ENCODE assay signal across 8 mouse cellular contexts in genomic region chr11:76709625-76710452, GRCm38 (mm10). TPM values are rescaled to one million over a fixed set of nuclear protein-coding genes. Genes with fewer than 3 reads are reported as not detected.
DNase-seq lines count a peak whose midpoint lies in the region; ATAC-seq lines count a peak whose summit lies in the region.

No protein-coding gene starts in this region.

- no peak for ATAC-seq in kidney, embryonic 15.5 days (replicated peaks; ENCODE audit: low FRiP score)
- no peak for ATAC-seq in midbrain, embryonic 14.5 days (ENCODE audit: low FRiP score, low TSS enrichment)
- no peak for ATAC-seq in inflammation-experienced regulatory T-cells, adult 6 months
- no peak for ATAC-seq in activated CD4-positive, CD25-positive, alpha-beta regulatory T cell, adult 4 months

- no peaks in the 10 kb centered on the region for H3K9me3 ChIP-seq in kidney, embryonic 15.5 days (replicated peaks)
- H3K9me3 ChIP-seq in midbrain, embryonic 14.5 days (ENCODE audit: control insufficient read depth, low read length), result no peaks in the 10 kb centered on the region

- WGBS in kidney, embryonic 15.5 days, result 27% methylated on average over 15 of the region's 17 CpGs
- WGBS in midbrain, embryonic 14.5 days, result 28% methylated on average over 14 of the region's 17 CpGs

- DNase-seq in ES-CJ7 (ENCODE audit: low read depth, low spot score) (peak; percentile 28), ZHBTc4 (ENCODE audit: low read depth, low spot score) (peak; percentile 46)
- DNase-seq in gastrocnemius, adult 8-10 months (ENCODE audit: low spot score in 2 of 2), result peak; percentile 28 to 48
- DNase-seq in midbrain, embryonic 14.5 days, result peak; percentile 18
- DNase-seq in spleen, adult 12 weeks (ENCODE audit: low spot score), result no peak

- H3K4me2 ChIP-seq in kidney, embryonic 15.5 days, result peak overlapping the region; percentile 36
- 0 out of 2 replicates have a peak overlapping the region, but pooled peaks have one; percentile 8 for H3K4me2 ChIP-seq in midbrain, embryonic 14.5 days (ENCODE audit: low read length)

- H3K4me1 ChIP-seq in kidney, embryonic 15.5 days, result peaks cover 15% of the 10 kb centered on the region
- no peaks in the 10 kb centered on the region; the same call in 1 of the 2 replicates for H3K4me1 ChIP-seq in midbrain, embryonic 14.5 days (ENCODE audit: control insufficient read depth, insufficient read depth, low read length)

- H3K27me3 ChIP-seq in kidney, embryonic 15.5 days, result no peaks in the 10 kb centered on the region
- H3K27me3 ChIP-seq in midbrain, embryonic 14.5 days (ENCODE audit: control insufficient read depth, insufficient read depth, low read length), result no peaks in the 10 kb centered on the region

- no peak overlapping the region for H3K27ac ChIP-seq in kidney, embryonic 15.5 days
- no peak overlapping the region for H3K27ac ChIP-seq in midbrain, embryonic 14.5 days (replicated peaks; ENCODE audit: low read depth, low read length)

- no peaks in the 10 kb centered on the region for H3K36me3 ChIP-seq in kidney, embryonic 15.5 days
- no peaks in the 10 kb centered on the region for H3K36me3 ChIP-seq in midbrain, embryonic 14.5 days (ENCODE audit: control insufficient read depth, insufficient read depth, low read length)

- H3K9ac ChIP-seq in kidney, embryonic 15.5 days, result no peak overlapping the region
- H3K9ac ChIP-seq in midbrain, embryonic 14.5 days (replicated peaks; ENCODE audit: low read length), result no peak overlapping the region

- H3K4me3 ChIP-seq in kidney, embryonic 15.5 days (replicated peaks), result no peak overlapping the region
- H3K4me3 ChIP-seq in midbrain, embryonic 14.5 days (replicated peaks; ENCODE audit: low read depth, low read length), result no peak overlapping the region

RNA-seq across cellular contexts. Expression of gene Trarg1, which starts 30.2 kb away (rescaled TPM):
- 1 to 10 TPM in 3 of 4 experiments, under 1 TPM in 1; 0.61 to 5.9 (median 2.1) TPM for total RNA-seq in gastrocnemius, adult 8-10 months (2022)
- polyA plus RNA-seq in kidney, embryonic 15.5 days (2015; fragmentation: Nextera tagmentation; extraction: Ambion mirVana), result 1.2 and 2.1 TPM in 2 replicates
- 0.11 and 0.26 TPM in 2 replicates for polyA plus RNA-seq in midbrain, embryonic 14.5 days (2014; fragmentation: Nextera tagmentation; extraction: Ambion mirVana)
- polyA plus RNA-seq in inflammation-experienced regulatory T-cells, adult 6 months (2017; shearing (Covaris generic)), result under 1 TPM in 1 of 3 experiments, not detected in 2; 0.66 TPM
- polyA plus RNA-seq in activated CD4-positive, CD25-positive, alpha-beta regulatory T cell, adult 4 months (2017; shearing (Covaris generic)), result under 1 TPM in 1 of 2 experiments, not detected in 1; 0.56 TPM

RNA-seq across cellular contexts. Expression of gene Bhlha9, which starts 37.6 kb away (rescaled TPM):
- not detected for total RNA-seq in gastrocnemius, adult 8-10 months (2022)
- polyA plus RNA-seq in kidney, embryonic 15.5 days (2015; fragmentation: Nextera tagmentation; extraction: Ambion mirVana), result 0.30 and 0.54 TPM in 2 replicates
- polyA plus RNA-seq in midbrain, embryonic 14.5 days (2014; fragmentation: Nextera tagmentation; extraction: Ambion mirVana), result 0.73 and 0.76 TPM in 2 replicates
- not detected for polyA plus RNA-seq in inflammation-experienced regulatory T-cells, adult 6 months (2017; shearing (Covaris generic))
- not detected for polyA plus RNA-seq in activated CD4-positive, CD25-positive, alpha-beta regulatory T cell, adult 4 months (2017; shearing (Covaris generic))

RNA-seq across cellular contexts. Expression of gene Gosr1, which starts 53.5 kb away (rescaled TPM):
- total RNA-seq in gastrocnemius, adult 8-10 months (2022), result 10 to 100 TPM; 15.9 to 26.4 (median 18.8) TPM
- polyA plus RNA-seq in kidney, embryonic 15.5 days (2015; fragmentation: Nextera tagmentation; extraction: Ambion mirVana), result 26.3 and 31.9 TPM in 2 replicates
- polyA plus RNA-seq in midbrain, embryonic 14.5 days (2014; fragmentation: Nextera tagmentation; extraction: Ambion mirVana), result 26.2 and 40.8 TPM in 2 replicates
- 10 to 100 TPM; 41.5 to 52.6 (median 52.3) TPM for polyA plus RNA-seq in inflammation-experienced regulatory T-cells, adult 6 months (2017; shearing (Covaris generic))
- polyA plus RNA-seq in activated CD4-positive, CD25-positive, alpha-beta regulatory T cell, adult 4 months (2017; shearing (Covaris generic)), result 10 to 100 TPM; 37.2 to 40.2 TPM
